In genomic region chr10:24591136-24591535, GRCm38 (mm10) we compare ENCODE assay signal across 9 mouse cellular contexts. TPM values are rescaled to one million over a fixed set of nuclear protein-coding genes. Genes with fewer than 3 reads are reported as not detected.
DNase-seq lines count a peak whose midpoint lies in the region; ATAC-seq and TF ChIP-seq lines count a peak whose summit lies in the region.
"Had no signal": no experiment of that assay in that cellular context is flagged by ENCODE, and none has a peak within 500 bp of the region (broad histone marks: within the 10 kb centered on the region; RNA-seq: fewer than 3 reads in every experiment).

No protein-coding gene starts in this region.

- no peak overlapping the region for H3K27ac ChIP-seq in heart, embryonic 11.5 days (ENCODE audit: low read depth, low read length)
- H3K27ac ChIP-seq in hindbrain, postnatal 0 days, result no peak overlapping the region
- H3K27ac ChIP-seq: neural tube, embryonic 13.5 days had no signal

- no peaks in the 10 kb centered on the region for H3K27me3 ChIP-seq in heart, embryonic 11.5 days (ENCODE audit: control insufficient read depth, insufficient read depth, low read length)
- H3K27me3 ChIP-seq in hindbrain, postnatal 0 days (ENCODE audit: insufficient read depth, low read length), result no peaks in the 10 kb centered on the region
- H3K27me3 ChIP-seq in splenic B cell, adult 2 months (ENCODE audit: control insufficient read depth, insufficient read depth, low read length, poor library complexity, severe bottlenecking), result no peaks in the 10 kb centered on the region

- peak; percentile 92 for TF ChIP-seq CTCF in hindbrain, postnatal 0 days (IDR thresholded peaks at IDR 0.05; ENCODE audit: low read depth)

- WGBS in heart, embryonic 11.5 days (ENCODE audit: insufficient replicate concordance), result 17% methylated on average over 4 of the region's 4 CpGs
- 17% methylated on average over 4 of the region's 4 CpGs for WGBS in hindbrain, postnatal 0 days

- DNase-seq in heart, adult 11 months, result peak; percentile 96
- peak; percentile 49 for DNase-seq in cerebellum, adult 8-10 months
- peak; percentile 50 to 93 for DNase-seq in frontal cortex, adult 2 months (ENCODE audit: extremely low spot score in 1 of 2, low spot score in 1 of 2)
- peak; percentile 88 for DNase-seq in hindbrain, postnatal 0 days (ENCODE audit: low spot score)
- peak; percentile 81 for DNase-seq in left cerebral cortex, postnatal 4 days
- DNase-seq in naive thymus-derived CD4-positive, alpha-beta T cell, adult 2 months (ENCODE audit: low read depth), result peak; percentile 82
- DNase-seq in splenic B cell, adult 2 months (ENCODE audit: low read depth, low spot score), result peak; percentile 66

- no peaks in the 10 kb centered on the region for H3K36me3 ChIP-seq in heart, embryonic 11.5 days (ENCODE audit: control insufficient read depth, insufficient read depth, low read length)
- no peaks in the 10 kb centered on the region for H3K36me3 ChIP-seq in hindbrain, postnatal 0 days (ENCODE audit: insufficient read depth, low read length)
- no peaks in the 10 kb centered on the region for H3K36me3 ChIP-seq in splenic B cell, adult 2 months (ENCODE audit: control insufficient read depth, insufficient read depth, low read length, poor library complexity, severe bottlenecking)
- H3K36me3 ChIP-seq: neural tube, embryonic 13.5 days had no signal

- H3K4me2 ChIP-seq in heart, embryonic 11.5 days, result no peak overlapping the region
- no peak overlapping the region for H3K4me2 ChIP-seq in hindbrain, postnatal 0 days (ENCODE audit: low read depth, low read length)
- H3K4me2 ChIP-seq: neural tube, embryonic 13.5 days had no signal

- H3K4me3 ChIP-seq in heart, embryonic 11.5 days (ENCODE audit: low read depth, low read length), result no peak overlapping the region
- H3K4me3 ChIP-seq in hindbrain, postnatal 0 days (ENCODE audit: low read length), result no peak overlapping the region
- H3K4me3 ChIP-seq: neural tube, embryonic 13.5 days had no signal

- intact Hi-C loops in left cerebral cortex, postnatal 4 days (cut with DNase I), result no loop called here

- ATAC-seq in heart, embryonic 11.5 days (replicated peaks; ENCODE audit: insufficient number of reproducible peaks, low FRiP score, low TSS enrichment), result no peak
- ATAC-seq in hindbrain, postnatal 0 days, result peak; percentile 69

- no peak overlapping the region for H3K9ac ChIP-seq in heart, embryonic 11.5 days (ENCODE audit: low read depth, low read length)
- H3K9ac ChIP-seq in hindbrain, postnatal 0 days (replicated peaks; ENCODE audit: low read length), result no peak overlapping the region
- H3K9ac ChIP-seq: neural tube, embryonic 13.5 days had no signal

- H3K4me1 ChIP-seq in heart, embryonic 11.5 days (ENCODE audit: control insufficient read depth, insufficient read depth, low read length), result peaks cover 16% of the 10 kb centered on the region
- no peaks in the 10 kb centered on the region; the same call in 1 of the 2 replicates for H3K4me1 ChIP-seq in hindbrain, postnatal 0 days (ENCODE audit: insufficient read depth, low read length)

- no peaks in the 10 kb centered on the region for H3K9me3 ChIP-seq in heart, embryonic 11.5 days (replicated peaks; ENCODE audit: control insufficient read depth, low read length)
- H3K9me3 ChIP-seq in hindbrain, postnatal 0 days (ENCODE audit: low read length), result no peaks in the 10 kb centered on the region
- H3K9me3 ChIP-seq: neural tube, embryonic 13.5 days had no signal

RNA-seq across cellular contexts. Expression of gene Ccn2, which starts 4.1 kb away (rescaled TPM):
- 25.2 and 26.4 TPM in 2 replicates for polyA plus RNA-seq in heart, embryonic 11.5 days (2014; fragmentation: Nextera tagmentation; extraction: Ambion mirVana)
- 38.3 and 38.7 TPM in 2 replicates for polyA plus RNA-seq in frontal cortex, adult 2 months (2012; rRNA removed)
- total RNA-seq in hindbrain, postnatal 0 days (2014; rRNA removed), result 7.2 and 7.7 TPM in 2 replicates
- polyA plus RNA-seq in hindbrain, postnatal 0 days (2015; fragmentation: Nextera tagmentation; extraction: Ambion mirVana), result 4.7 and 5.3 TPM in 2 replicates
- 10 to 100 TPM; 26.6 to 28.2 TPM for total RNA-seq in left cerebral cortex, postnatal 4 days (2021)
